Mouse (Mus musculus) inflammation-experienced regulatory T-cells, adult 6 months (primary cell): ENCODE results near the gene Nol9. TPM values are rescaled to one million over a fixed set of nuclear protein-coding genes. Genes with fewer than 3 reads are reported as not detected.

ENCODE experiments used
- ATAC-seq: one replicate; pipeline ENCODE4 v1.8.0; 2017
- polyA plus RNA-seq, 3 experiments: library from polyadenylated mRNA; unstranded; fragments of 100-300 nt; shearing (Covaris generic); gene quantifications; one replicate each; pipeline ENCODE4 v1.2.1; 2017

The Nol9 gene
- polyA plus RNA-seq, 3 experiments from 2014 or later = 7.7 to 22.5 (median 10.2) TPM

- ATAC-seq = no peak
Observed at GRCm38 (mm10) chr4:152094233-152094632, 55.1 kb downstream of the Nol9 start.

GRCm38 (mm10) chr4:152095937-152096910, 57.1 kb downstream of the Nol9 start:
- ATAC-seq = peak; percentile 88

DNA sequence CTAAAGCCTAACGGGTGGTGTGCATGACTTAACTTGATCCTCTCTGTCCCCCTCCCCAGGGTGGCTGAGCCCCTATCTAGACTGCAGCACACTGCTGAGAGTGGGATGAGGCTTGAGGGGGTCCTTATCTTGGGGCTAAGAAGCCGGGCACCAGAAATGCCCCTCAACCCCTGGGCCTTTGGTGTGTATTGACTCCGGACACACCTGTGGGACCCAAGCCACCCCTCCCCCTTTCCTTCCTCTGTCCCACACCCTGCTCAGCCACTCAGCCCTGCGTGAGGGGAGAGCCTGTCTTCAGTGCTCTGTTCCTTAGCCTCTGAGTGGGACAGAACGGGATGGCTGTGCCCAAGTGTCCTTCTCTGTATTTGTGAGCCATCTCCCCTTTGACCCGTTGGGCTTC, 57.8 kb downstream of the Nol9 start:
- ATAC-seq = no peak

DNA sequence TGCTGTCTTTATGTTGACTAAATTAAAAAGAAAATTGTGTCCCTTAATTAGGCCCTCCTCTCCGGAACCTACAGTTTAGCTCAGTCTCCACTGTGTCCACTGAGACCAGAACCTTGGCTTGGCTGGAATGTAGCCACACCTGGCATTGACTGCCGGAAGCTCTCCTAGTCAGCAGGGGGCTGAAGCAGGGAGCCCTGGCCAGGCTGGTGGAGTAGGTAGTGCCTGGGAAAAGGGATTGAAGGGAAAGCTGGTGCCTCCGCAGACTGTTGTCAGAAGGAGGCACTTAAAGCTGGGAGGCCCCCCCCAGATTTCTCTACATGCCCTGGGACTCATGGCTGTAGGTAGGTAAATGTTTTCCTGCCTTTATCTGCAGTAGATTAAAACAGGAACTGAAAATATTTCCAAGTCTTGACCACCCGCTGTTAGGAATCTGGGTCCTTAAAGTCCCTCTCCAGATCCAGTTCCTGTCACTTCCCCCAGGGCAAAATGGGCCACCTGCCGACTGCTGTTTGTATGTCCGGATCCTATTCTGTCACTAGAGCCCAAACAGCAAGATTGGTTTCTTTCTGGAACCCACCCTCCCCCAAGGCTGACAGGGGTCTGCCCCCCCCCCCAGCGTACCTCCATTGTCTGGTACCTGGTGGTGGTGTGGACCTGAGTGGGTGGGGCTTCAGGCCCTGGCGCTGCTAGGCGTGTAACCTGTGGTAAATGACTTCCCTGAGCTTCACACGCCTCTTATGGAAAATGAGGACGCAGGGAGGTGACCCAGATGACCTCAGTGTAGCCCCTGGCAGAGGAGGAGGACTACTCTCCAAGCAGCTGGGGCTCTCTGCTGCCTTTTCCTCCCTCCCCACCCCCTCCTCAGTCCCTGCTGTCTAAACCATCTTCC, 59.0 kb downstream of the Nol9 start:
- ATAC-seq = no peak

- ATAC-seq = no peak
Observed at GRCm38 (mm10) chr4:152100541-152100940, 61.4 kb downstream of the Nol9 start.

- no peak for ATAC-seq
Observed at GRCm38 (mm10) chr4:152101081-152101653, 62.0 kb downstream of the Nol9 start.

DNA sequence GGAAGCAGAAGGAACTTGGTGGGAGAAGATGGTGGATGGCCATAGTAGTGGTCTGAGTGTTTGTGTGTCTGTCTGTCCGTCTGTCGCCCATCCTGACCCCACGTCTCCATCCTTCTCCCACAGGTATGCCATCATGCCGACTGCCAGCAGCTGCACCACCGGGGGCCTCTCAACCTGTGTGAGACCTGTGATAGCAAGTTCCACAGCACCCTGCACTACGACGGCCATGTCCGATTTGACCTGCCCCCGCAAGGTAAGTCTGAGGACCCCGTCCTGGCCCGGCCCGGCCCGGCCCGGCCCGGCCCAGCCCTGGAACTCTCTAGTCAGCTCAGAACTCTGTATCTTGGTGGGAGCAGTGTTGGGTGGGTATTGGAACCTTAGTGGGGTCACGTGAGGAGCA, 62.8 kb downstream of the Nol9 start:
- no peak for ATAC-seq

- ATAC-seq = peak; percentile 92
Observed at GRCm38 (mm10) chr4:152103025-152103424, 63.9 kb downstream of the Nol9 start.

GRCm38 (mm10) chr4:152106746-152107145, 67.6 kb downstream of the Nol9 start:
- no peak for ATAC-seq

GRCm38 (mm10) chr4:152107493-152107892, 68.4 kb downstream of the Nol9 start:
- no peak for ATAC-seq

DNA sequence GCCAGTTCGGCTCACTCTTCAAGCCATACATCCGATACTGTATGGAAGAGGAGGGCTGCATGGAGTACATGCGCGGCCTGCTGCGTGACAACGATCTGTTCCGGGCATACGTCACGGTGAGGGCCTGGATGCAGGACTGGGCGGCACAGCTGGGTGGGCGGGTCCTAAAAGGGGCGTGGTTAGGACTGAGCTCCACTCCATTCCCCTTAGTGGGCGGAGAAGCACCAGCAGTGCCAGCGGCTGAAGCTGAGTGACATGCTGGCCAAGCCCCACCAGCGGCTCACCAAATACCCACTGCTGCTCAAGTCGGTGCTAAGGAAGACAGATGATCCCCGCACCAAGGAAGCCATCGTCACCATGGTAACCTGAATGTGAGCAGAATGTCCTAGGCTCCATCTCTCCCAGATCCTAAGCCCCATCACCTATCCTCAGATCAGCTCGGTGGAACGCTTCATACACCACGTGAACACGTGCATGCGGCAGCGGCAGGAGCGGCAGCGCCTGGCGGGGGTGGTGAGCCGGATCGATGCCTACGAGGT, 68.9 kb downstream of the Nol9 start:
- no peak for ATAC-seq

GRCm38 (mm10) chr4:152108673-152109072, 69.6 kb downstream of the Nol9 start:
- no peak for ATAC-seq

DNA sequence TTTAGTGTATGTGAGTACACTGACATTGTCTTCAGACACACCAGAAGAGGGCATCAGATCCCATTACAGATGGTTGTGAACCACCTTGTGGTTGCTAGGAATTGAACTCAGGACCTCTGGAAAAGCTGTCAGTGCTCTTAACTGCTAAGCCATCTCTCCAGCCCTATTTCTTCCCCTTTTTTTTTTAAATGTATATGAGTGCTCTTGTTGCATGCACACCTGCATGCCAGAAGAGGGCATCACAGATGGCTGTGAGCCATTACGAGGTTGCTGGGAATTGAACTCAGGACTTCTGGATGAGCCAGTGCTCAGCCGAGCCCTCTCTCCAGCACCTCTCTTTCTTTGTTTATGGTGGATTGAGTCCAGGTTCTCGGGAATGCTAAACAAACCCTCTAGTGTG, 70.4 kb downstream of the Nol9 start:
- ATAC-seq = no peak

GRCm38 (mm10) chr4:152110689-152111088, 71.6 kb downstream of the Nol9 start:
- no peak for ATAC-seq

Other genes with a start within 250 kb of the Nol9 start
- gene Camta1, start 177.4 kb upstream of the Nol9 start, polyA plus RNA-seq = 10 to 100 TPM; 39.6 to 58.9 (median 48.7) TPM
- 10 to 100 TPM; 28.1 to 33.8 (median 33.5) TPM for gene Dnajc11, start 105.6 kb upstream of the Nol9 start, polyA plus RNA-seq
- 100 to 1,000 TPM; 107 to 167 (median 117) TPM for gene Thap3, start 50.3 kb upstream of the Nol9 start, polyA plus RNA-seq
- gene Phf13, start 43.1 kb upstream of the Nol9 start, polyA plus RNA-seq = 1 to 10 TPM; 3.2 to 4.6 (median 4.2) TPM
- 1 to 10 TPM; 3.0 to 4.2 (median 3.6) TPM for gene Klhl21, start 30.5 kb upstream of the Nol9 start, polyA plus RNA-seq
- 10 to 100 TPM; 16.2 to 26.3 (median 18.9) TPM for gene Zbtb48, start 11.7 kb upstream of the Nol9 start, polyA plus RNA-seq
- gene Tas1r1, start 753 bp upstream of the Nol9 start, polyA plus RNA-seq = not detected
- gene Plekhg5, start 33.2 kb downstream of the Nol9 start, polyA plus RNA-seq = 1 to 10 TPM; 2.5 to 3.7 (median 2.9) TPM
- 100 to 1,000 TPM; 125 to 133 (median 127) TPM for gene Tnfrsf25, start 76.6 kb downstream of the Nol9 start, polyA plus RNA-seq
- 10 to 100 TPM in 1 of 3 experiments, 1 to 10 TPM in 2; 6.0 to 13.1 (median 9.7) TPM for gene Espn, start 113.0 kb downstream of the Nol9 start, polyA plus RNA-seq
- gene Hes2, start 119.5 kb downstream of the Nol9 start, polyA plus RNA-seq = not detected
- gene Acot7, start 138.8 kb downstream of the Nol9 start, polyA plus RNA-seq = 100 to 1,000 TPM; 124 to 249 (median 126) TPM
- under 1 TPM in 1 of 3 experiments, not detected in 2; 0.15 TPM for gene Gpr153, start 234.9 kb downstream of the Nol9 start, polyA plus RNA-seq